Mouse (Mus musculus) E14TG2a.4 (cell line): ENCODE measurements around the gene Abhd12.

ENCODE experiments used
- CTCF ChIP-seq: conservative IDR thresholded peaks from 2 replicates; pipeline ENCODE4 v1.5.1; 2014; ENCODE audit warnings: low read length
- NANOG ChIP-seq: IDR thresholded peaks from 2 replicates; pipeline ENCODE4 v1.6.1; 2014; ENCODE audit warnings: borderline replicate concordance, low read length, mixed read lengths
- POU5F1 ChIP-seq: IDR thresholded peaks from 2 replicates; pipeline ENCODE4 v1.6.1; 2014; ENCODE audit warnings: low read length, borderline replicate concordance

DNA sequence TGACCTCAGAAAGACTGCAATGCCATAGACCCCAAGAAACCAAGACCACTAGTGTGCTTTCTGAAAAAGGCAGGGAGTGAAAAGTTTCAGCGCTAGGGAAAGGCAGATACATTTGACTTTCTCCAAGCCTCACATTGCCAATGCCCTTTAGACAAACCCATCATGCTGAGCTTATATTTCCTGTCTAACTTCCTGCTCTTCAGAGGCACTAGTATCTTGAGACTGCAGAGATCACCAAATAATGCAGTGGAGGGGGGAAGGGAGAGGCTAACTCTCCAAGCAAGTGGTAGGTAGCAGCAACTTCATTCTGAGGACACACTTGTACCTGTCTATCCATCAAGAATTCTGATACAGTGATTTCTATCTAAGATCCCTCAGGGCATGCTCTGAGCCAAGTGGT lies 35.1 kb downstream of the Abhd12 start:
- TF ChIP-seq CTCF (no peak), POU5F1 (no peak), NANOG (no peak)
